Mouse (Mus musculus): ENCODE data around the gene Wdr91.
A peak's percentile ranks its signal among the peaks of the same experiment; 100 is the strongest.

Wdr91 gene

GRCm38 (mm10) chr6:34877509-34878321, 33.0 kb downstream of the Wdr91 start, which contains the start of gene Cyren:
TSS of gene Cyren (minus strand) at chr6:34878060.
- peak; percentile 94 for DNase-seq

DNA sequence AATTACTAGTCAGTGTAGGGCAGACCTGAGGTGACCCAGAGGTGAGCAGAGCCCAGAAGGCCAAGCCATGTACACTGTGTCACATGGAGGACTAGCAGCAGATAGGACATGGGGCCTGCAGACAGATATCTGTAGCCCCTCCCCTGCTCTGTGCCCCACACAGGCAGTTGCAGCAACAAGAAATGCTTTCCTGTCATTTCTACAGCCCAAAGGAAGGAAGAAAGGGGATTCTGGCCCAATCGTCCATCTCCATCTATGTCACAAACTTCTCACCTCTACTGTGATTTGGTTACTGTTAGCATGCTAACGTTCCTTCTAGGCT, 33.9 kb downstream of the Wdr91 start:
- DNase-seq: no peak

GRCm38 (mm10) chr6:34875966-34876834, 34.5 kb downstream of the Wdr91 start:
- DNase-seq: no peak

GRCm38 (mm10) chr6:34875268-34875761, 35.4 kb downstream of the Wdr91 start:
- DNase-seq: no peak

- DNase-seq: peak; percentile 67
Observed at GRCm38 (mm10) chr6:34874101-34874921, 36.4 kb downstream of the Wdr91 start.

- no peak for DNase-seq
Observed at GRCm38 (mm10) chr6:34872871-34873270, 37.8 kb downstream of the Wdr91 start.

DNA sequence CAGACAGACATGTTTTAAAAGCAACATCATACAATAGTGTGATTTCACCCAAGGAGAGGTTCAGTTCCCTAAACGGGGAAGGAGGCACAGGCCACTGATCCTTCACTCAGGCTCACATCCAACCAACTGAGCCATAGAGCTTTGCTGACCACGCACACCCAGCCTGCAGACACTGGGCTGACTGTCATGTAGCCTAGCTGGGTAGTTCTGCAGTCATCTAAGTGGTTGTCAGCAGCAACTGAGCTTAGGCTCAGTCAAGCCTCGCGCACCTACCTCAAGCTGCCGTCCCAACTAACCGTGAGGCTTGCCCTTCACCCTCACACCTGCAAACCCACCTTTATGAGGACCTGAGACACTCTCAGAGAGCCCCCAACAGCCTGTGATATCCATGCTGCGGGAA, 38.7 kb downstream of the Wdr91 start:
- no peak for DNase-seq

GRCm38 (mm10) chr6:34870724-34871123, 40.0 kb downstream of the Wdr91 start:
- no peak for DNase-seq

DNA sequence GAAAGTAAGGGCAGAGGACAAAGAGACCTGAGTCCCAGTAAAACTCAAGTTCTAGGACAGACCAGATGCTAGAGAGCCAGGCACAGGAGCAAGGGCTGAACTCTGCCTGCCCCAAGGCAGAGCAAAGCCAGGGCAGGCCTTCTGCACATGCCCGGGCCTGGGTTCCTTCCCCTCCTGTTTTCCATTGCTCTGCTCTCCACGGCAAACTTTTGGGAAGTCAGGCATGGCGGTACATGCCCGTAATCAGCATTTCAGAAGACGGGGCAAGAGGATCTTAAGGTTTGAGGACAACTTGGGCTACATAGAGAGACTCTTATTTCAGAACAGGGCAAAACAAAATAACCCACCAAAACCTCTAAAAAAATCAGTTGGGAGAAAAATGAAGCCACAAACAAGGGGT, 40.5 kb downstream of the Wdr91 start:
- DNase-seq: no peak

- DNase-seq: no peak
Observed at GRCm38 (mm10) chr6:34869225-34869915, 41.3 kb downstream of the Wdr91 start.

- no peak for DNase-seq
Observed at GRCm38 (mm10) chr6:34868507-34869217, 42.0 kb downstream of the Wdr91 start.

GRCm38 (mm10) chr6:34867995-34868350, 42.7 kb downstream of the Wdr91 start:
- DNase-seq: no peak

DNA sequence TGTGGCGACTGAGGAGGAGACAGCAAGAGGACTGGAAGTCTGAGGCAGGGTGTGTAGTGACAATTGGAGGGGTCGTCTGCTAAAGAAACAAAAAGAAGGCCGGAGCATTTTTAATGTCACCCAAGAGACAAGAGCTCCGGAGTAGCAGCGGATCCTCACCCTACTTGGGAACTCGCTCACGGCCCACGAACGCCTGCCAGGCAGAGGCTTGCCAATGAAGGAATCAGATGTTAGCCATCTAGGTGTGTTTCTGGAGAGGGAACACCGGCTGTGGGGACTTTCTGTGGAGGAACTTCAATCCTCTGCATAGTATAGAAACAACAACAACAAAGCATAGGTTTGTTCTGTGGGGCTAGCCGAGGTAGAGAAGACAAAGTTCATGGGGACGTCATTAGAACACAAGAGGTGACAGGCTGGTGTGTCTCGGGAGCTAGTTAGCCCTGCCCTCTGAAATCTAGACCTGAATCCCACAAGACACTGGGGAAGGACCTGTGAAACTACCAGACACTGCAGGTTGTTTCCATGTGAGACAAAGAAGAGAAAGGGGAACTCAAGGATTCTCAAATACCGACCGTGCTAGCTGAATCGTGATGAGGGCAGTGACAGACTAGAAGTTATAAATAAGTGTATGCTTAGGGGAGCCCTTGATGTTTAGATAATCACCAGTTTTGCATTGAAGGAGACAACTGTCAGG, 43.2 kb downstream of the Wdr91 start:
- no peak for DNase-seq

DNA sequence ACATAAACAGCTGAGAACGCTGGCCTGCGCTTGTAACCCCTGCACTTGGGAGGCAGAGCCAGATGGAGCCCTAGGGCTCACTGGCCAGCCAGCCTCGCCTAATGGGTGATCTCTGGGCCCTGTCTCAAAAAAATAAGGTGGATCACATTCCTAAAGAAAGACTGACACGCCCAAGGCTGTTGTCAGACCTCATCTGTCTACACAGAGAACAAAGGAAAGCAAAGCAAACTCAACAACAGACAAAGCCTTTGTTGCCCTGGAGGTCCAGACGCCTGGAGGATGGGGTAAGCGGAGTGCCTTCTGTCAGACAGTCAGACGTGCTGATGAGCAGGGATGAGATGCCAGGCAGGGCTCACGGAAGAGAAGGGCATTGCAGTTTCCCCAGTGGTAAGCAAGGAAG, 43.9 kb downstream of the Wdr91 start:
- DNase-seq: no peak

DNA sequence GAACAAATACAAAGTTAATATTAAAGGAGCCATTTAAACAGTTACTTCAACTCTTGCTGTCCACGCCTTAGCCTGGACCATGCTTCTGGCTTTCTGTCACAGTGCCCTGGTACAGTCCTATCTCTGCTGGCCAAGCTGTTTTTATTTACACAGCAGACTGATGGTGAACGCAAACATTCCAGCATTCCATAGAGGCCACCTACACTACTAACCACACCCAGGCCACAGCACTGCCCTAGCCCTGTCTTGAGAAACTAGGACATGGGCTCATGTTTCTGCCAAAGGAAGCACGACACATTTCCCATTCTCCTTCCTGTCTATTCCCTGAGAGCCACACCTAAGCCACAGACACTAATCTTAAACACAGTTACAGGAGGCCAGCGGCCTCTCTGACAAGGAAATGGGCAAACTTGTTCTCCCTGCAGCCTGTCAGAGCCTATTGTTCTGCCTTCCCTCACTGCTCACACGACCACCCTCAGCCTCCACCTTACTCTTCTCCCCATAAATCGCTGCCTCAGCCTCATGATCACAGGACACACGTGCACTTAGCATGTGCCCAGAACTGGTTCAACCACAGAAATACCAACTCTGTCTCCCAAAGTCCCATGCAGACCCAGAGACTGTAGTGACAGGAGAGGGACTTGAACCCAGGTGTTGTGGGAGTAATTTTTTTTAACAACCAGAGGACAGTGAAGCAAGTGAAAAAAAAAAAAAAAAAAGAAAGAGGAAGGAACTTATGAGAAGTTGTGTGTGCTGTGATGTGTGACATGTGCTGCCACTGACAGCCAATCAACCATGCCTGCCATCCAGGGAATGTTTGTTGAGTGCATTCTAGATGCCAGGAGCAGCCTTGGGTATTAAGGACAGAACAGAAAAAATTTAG, 44.7 kb downstream of the Wdr91 start:
- peak; percentile 60 for DNase-seq

DNA sequence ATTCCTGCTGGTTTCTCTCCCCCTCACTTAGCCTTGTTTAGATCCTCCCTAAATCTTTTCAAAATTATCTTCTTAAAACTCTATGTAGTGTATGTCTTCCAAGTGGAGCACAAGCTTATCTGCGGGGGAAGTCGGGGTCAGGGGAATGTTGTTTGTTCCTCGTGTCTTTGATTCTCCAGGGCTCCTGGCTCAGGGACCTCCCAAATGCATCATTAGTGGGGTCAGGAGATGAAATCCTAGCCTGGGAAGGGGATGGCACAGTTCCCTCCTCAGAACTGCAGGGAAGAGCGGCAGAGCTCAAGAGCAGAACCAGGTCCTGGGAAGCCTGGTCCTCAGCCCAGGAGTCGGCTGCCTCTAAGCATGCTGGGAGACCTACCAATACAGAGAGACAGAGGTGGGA, 45.5 kb downstream of the Wdr91 start:
- no peak for DNase-seq

GRCm38 (mm10) chr6:34863786-34864514, 46.7 kb downstream of the Wdr91 start:
- DNase-seq: no peak

DNA sequence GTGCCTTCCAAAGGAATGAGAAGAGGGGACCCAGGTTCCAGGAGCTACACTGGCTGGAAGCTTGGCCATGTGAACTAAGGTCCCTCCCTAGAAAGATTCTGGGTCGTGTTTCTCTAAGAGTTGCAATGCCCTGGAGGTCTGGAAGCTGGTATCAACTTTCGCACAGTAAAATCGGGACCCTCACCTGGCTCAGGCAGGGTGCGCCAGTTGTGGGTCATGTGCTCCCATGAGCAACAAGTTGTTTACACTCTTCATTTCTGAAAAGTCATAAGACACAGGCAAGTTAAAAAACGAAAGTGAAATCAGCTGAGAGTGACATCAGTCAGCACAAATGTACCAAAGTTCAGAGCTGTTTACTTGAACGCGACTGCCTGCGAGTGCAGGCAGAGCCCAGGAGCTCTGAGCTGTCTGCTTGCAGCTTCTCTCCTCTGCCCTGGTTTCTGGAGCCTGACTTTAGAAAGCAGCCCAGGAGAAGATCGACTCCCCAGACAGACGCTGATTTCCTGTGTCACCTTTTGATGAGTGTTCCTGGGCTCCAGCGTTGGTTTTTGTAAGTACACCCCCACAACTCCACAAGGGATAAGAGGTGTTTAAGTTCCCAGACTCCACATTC, 47.8 kb downstream of the Wdr91 start, which contains the start of gene Tmem140:
Gene Tmem140, plus strand, starts transcription at position 356 of the 613 bp plus-strand sequence.
- DNase-seq: peak; percentile 63

- no peak for DNase-seq
Observed at GRCm38 (mm10) chr6:34862381-34862780, 48.3 kb downstream of the Wdr91 start.

Measured in lung, postnatal 14 days (tissue).